Mouse (Mus musculus) T-helper 17 cell (primary cell): ENCODE data around the gene Gm49450.

ENCODE experiments used
- in situ Hi-C, 2 experiments: fragments of 300-600 bp; cut with MboI, MseI; formaldehyde crosslinking; loops; 1 replicate in 1 of 2; 2 replicates in 1 of 2; pipeline ENCODE4 v1.15.1; 2025; ENCODE audit warnings: high pct_unique_total_duplicates in 2 of 2

Gm49450 gene

GRCm38 (mm10) chr15:98893940-98894745, 59.2 kb downstream of the Gm49450 start, which contains the start of gene Rhebl1:
Rhebl1 (minus strand) TSS chr15:98894540.
- in situ Hi-C loops, result no loop called here

GRCm38 (mm10) chr15:98893036-98893435, 60.3 kb downstream of the Gm49450 start:
- in situ Hi-C loops, result no loop called here

DNA sequence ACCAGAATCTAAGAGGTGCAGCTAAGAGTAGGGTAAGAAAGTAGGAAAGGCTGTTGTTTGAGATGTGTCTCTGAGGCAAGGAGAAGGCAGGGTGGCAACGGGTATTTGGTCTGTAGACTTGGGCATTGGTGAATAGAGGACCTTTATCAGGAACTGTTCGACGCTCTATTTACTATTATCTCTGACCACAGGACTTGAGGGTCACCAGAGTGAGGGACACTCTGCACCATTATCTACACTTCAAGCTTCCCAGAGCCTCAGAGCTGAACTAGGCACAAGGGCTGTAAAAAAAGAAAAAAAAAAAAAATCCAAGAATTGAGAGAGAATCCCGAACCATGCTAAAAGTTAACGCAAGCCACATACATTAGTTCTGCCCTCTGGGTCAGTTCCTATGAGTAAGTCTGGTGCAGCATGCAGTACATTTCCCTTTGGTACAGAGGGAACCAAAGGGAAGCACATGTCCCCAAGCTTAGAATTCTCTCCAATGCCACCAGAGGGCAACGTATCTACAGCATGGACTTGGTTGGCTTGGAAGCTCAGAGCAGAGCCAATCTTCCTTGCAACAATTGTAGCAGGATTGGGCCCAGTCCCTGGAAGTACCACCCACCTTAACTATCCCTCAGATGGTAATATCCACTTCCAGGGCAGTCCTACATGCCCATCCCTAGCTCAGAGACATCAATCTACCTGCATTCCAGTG, 61.3 kb downstream of the Gm49450 start:
- in situ Hi-C loops, result no loop called here

- in situ Hi-C loops, result no loop called here
Observed at GRCm38 (mm10) chr15:98891198-98891742, 62.1 kb downstream of the Gm49450 start.

DNA sequence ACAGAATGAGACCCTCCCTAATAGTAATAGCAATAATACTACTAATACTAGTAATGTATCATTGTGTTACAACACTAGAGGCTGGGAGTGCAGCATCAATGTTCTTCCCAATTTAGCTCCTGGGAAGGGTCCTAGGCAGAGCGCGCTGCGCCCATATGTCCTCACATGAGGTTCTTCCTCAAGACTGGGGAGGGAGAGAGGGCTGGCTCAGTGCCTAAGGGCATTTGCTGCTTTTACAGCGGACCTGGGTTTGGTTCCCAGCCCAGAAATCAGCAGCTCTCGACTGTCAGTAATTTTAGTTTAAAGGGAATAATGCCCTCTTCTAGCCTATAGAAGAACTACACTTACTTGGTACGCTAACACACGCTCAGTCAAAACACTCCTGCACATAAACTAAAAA, 65.8 kb downstream of the Gm49450 start:
- in situ Hi-C loops, result no loop called here

DNA sequence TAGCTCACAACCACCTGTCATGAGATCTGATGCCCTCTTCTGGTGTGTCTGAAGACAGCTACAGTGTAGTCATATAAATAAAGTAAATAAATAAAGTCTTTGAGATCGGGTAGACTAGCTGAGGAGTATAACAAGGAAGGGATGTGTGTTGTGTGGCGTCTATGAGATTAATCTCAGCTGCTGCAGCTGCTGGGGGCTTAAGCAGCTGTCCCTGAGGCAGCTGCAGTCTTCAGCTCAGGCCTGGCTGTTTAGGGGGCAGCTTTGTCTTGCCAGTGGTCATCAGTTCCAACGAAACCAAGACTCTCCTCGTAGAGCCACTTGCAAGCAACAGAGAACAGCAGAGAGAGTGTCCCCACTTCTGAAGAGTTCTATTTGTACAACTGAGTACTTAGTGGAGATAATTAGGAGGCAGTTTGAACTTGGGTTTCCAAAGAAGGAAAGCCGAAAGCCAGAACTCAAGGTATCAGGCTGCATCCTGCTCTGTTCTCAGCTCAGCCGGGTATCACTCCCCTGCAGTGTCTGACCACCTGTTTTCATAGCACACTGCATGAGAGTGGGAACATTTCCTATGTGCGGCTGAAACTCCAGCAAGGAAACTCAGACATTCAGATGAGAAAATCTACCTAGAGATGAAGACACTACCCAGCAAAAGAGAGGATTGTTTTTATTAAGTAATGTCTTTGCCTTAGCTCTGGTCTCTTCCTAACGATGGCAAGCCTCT, 66.5 kb downstream of the Gm49450 start:
- in situ Hi-C loops, result no loop called here

DNA sequence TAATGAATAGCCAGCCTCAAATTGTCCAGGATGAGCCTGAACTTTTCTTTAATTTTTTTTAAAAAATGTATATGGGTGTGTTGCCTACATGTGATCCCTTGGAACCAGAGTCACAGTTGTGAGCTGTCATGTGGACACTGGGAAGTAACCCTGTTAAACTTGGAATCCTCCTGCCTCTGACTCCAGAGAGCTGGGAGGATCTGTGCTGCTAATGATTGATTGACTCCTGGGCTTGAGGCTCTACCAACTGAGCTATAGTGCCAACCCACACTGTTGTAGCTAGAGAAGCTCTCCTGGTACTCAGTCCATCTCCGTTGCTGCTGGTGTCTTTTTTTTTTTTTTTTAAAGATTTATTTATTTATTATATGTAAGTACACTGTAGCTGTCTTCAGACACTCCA, 69.2 kb downstream of the Gm49450 start:
- in situ Hi-C loops, result loop anchor here in 1 of 2 experiments (5.0 kb wide), 1 partner anchor 48 kb away; the partner anchor contains the start of gene Tuba1b

- in situ Hi-C loops, result loop anchor here in 1 of 2 experiments (5.0 kb wide), 1 partner anchor 49 kb away; the partner anchor contains the start of gene Tuba1b
Observed at GRCm38 (mm10) chr15:98883661-98884060, 69.7 kb downstream of the Gm49450 start.
